Mouse (Mus musculus): ENCODE data around the gene Lmo4.

Gene Lmo4

GRCm38 (mm10) chr3:144203259-144203987 lies 1.6 kb downstream of the Lmo4 start:
- DNase-seq = no peak

- no peak for DNase-seq
Measured at GRCm38 (mm10) chr3:144202574-144203258, 2.3 kb downstream of the Lmo4 start.

- DNase-seq = peak; percentile 37
Measured at GRCm38 (mm10) chr3:144201794-144202573, 3.0 kb downstream of the Lmo4 start.

GRCm38 (mm10) chr3:144185327-144186152 lies 19.5 kb downstream of the Lmo4 start:
- no peak for DNase-seq

GRCm38 (mm10) chr3:144184918-144185317 lies 20.1 kb downstream of the Lmo4 start:
- no peak for DNase-seq

GRCm38 (mm10) chr3:144182229-144182628 lies 22.8 kb downstream of the Lmo4 start:
- DNase-seq = no peak

GRCm38 (mm10) chr3:144178937-144179336 lies 26.1 kb downstream of the Lmo4 start:
- DNase-seq = no peak

GRCm38 (mm10) chr3:144173866-144174588 lies 31.0 kb downstream of the Lmo4 start:
- DNase-seq = no peak

GRCm38 (mm10) chr3:144173138-144173537 lies 31.9 kb downstream of the Lmo4 start:
- no peak for DNase-seq

GRCm38 (mm10) chr3:144171749-144172148 lies 33.3 kb downstream of the Lmo4 start:
- no peak for DNase-seq

GRCm38 (mm10) chr3:144170539-144170938 lies 34.5 kb downstream of the Lmo4 start:
- no peak for DNase-seq

- DNase-seq = no peak
Measured at GRCm38 (mm10) chr3:144166439-144167155, 38.4 kb downstream of the Lmo4 start.

- no peak for DNase-seq
Measured at GRCm38 (mm10) chr3:144165439-144165838, 39.6 kb downstream of the Lmo4 start.

GRCm38 (mm10) chr3:144164665-144165385 lies 40.2 kb downstream of the Lmo4 start:
- no peak for DNase-seq

- no peak for DNase-seq
Measured at GRCm38 (mm10) chr3:144163718-144164117, 41.3 kb downstream of the Lmo4 start.

GRCm38 (mm10) chr3:144162156-144162555 lies 42.9 kb downstream of the Lmo4 start:
- DNase-seq = no peak

GRCm38 (mm10) chr3:144161261-144161660 lies 43.8 kb downstream of the Lmo4 start:
- DNase-seq = no peak

GRCm38 (mm10) chr3:144155746-144156145 lies 49.3 kb downstream of the Lmo4 start:
- no peak for DNase-seq

- no peak for DNase-seq
Measured at GRCm38 (mm10) chr3:144153395-144153794, 51.6 kb downstream of the Lmo4 start.

- DNase-seq = no peak
Measured at GRCm38 (mm10) chr3:144151001-144151400, 54.0 kb downstream of the Lmo4 start.

GRCm38 (mm10) chr3:144148234-144148633 lies 56.8 kb downstream of the Lmo4 start:
- no peak for DNase-seq
